ENCODE assay signal across 16 mouse cellular contexts in the genomic region with DNA sequence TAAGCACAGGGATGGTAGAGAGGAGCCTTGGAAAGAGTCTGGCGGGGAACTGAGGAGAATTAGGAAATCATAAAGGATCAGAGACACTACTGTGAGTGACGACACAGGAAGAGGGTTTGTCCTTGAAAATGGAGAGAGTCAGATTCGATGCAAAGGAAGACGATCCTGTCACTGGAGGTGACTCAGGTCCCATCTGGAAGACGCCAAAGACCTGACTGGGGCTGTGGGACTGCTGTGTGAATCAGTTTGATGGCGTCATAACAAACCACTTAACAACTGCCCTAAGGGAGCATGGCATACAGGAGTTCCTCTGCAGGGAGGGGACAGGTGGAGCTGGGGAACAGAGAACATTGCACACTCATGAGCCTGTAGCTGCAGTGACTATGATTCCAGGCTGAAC. TPM values are rescaled to one million over a fixed set of nuclear protein-coding genes. Genes with fewer than 3 reads are reported as not detected.
A peak's percentile ranks its signal among the peaks of the same experiment; 100 is the strongest.
DNase-seq lines count a peak whose midpoint lies in the region; ATAC-seq and TF ChIP-seq lines count a peak whose summit lies in the region.
"Had no signal": no experiment of that assay in that cellular context is flagged by ENCODE, and none has a peak within 500 bp of the region (broad histone marks: within the 10 kb centered on the region; RNA-seq: fewer than 3 reads in every experiment).

No protein-coding gene starts in this region.

- no peak for ATAC-seq in limb, embryonic 15.5 days (ENCODE audit: insufficient number of reproducible peaks, low FRiP score, low TSS enrichment, low read depth)
- peak; percentile 32 for ATAC-seq in megakaryocyte progenitor cell, adult 5-6 weeks (replicated peaks; ENCODE audit: poor library complexity)
- ATAC-seq in neural tube, embryonic 15.5 days (ENCODE audit: low FRiP score), result no peak
- ATAC-seq: intestine, embryonic 16.5 days had no signal

- intact Hi-C loops in heart, adult 2 months (cut with DNase I), result loop anchor here (5.0 kb wide), 3 partner anchors 245 to 610 kb away; no protein-coding TSS in a partner anchor

- no peak overlapping the region for H3K4me2 ChIP-seq in limb, embryonic 15.5 days
- no peak overlapping the region for H3K4me2 ChIP-seq in neural tube, embryonic 15.5 days
- H3K4me2 ChIP-seq: hindbrain, embryonic 15.5 days; limb, embryonic 12.5 days; liver, embryonic 15.5 days had no signal

- H3K4me1 ChIP-seq in limb, embryonic 15.5 days, result peaks cover 4% of the 10 kb centered on the region; the same call in 1 of the 2 replicates
- peaks cover 16% of the 10 kb centered on the region for H3K4me1 ChIP-seq in limb, embryonic 10.5 days
- peaks cover 6% of the 10 kb centered on the region for H3K4me1 ChIP-seq in ES-Bruce4 (ENCODE audit: control insufficient read depth, insufficient read depth, low read length)
- no peaks in the 10 kb centered on the region for H3K4me1 ChIP-seq in neural tube, embryonic 15.5 days
- H3K4me1 ChIP-seq in heart, adult 2 months (ENCODE audit: control insufficient read depth, insufficient read depth, low read length), result peaks cover 4% of the 10 kb centered on the region
- H3K4me1 ChIP-seq: liver, embryonic 15.5 days had no signal

- no peaks in the 10 kb centered on the region for H3K79me2 ChIP-seq in heart, adult 2 months (replicated peaks; ENCODE audit: control insufficient read depth, insufficient read depth, low read length)

- WGBS in limb, embryonic 15.5 days, result 43% methylated on average over 6 of the region's 6 CpGs
- WGBS in limb, embryonic 10.5 days, result 55% methylated on average over 6 of the region's 6 CpGs
- 70% methylated on average over 6 of the region's 6 CpGs for WGBS in neural tube, embryonic 15.5 days
- 63% methylated on average over 6 of the region's 6 CpGs for WGBS in heart, adult 2 months

- no peak overlapping the region for H3K4me3 ChIP-seq in limb, embryonic 15.5 days
- no peak overlapping the region for H3K4me3 ChIP-seq in limb, embryonic 10.5 days
- H3K4me3 ChIP-seq in ES-Bruce4 (ENCODE audit: low read depth, low read length), result 0 out of 2 replicates have a peak overlapping the region, but pooled peaks have one; percentile 11
- no peak overlapping the region for H3K4me3 ChIP-seq in neural tube, embryonic 15.5 days (replicated peaks)
- no peak overlapping the region for H3K4me3 ChIP-seq in heart, adult 2 months
- H3K4me3 ChIP-seq: hindbrain, embryonic 15.5 days; limb, embryonic 12.5 days; liver, embryonic 15.5 days had no signal

- no peaks in the 10 kb centered on the region for H3K27me3 ChIP-seq in limb, embryonic 15.5 days
- H3K27me3 ChIP-seq in limb, embryonic 10.5 days (ENCODE audit: low read depth, poor library complexity, severe bottlenecking), result no peaks in the 10 kb centered on the region
- H3K27me3 ChIP-seq in ES-Bruce4 (ENCODE audit: control insufficient read depth, insufficient read depth, low read length, poor library complexity, severe bottlenecking), result no peaks in the 10 kb centered on the region
- no peaks in the 10 kb centered on the region for H3K27me3 ChIP-seq in neural tube, embryonic 15.5 days (replicated peaks)
- H3K27me3 ChIP-seq in heart, adult 2 months (ENCODE audit: control insufficient read depth, insufficient read depth, low read length), result no peaks in the 10 kb centered on the region
- H3K27me3 ChIP-seq: hindbrain, embryonic 15.5 days; limb, embryonic 12.5 days; liver, embryonic 15.5 days had no signal

- TF ChIP-seq POLR2A in ES-Bruce4 (IDR thresholded peaks at IDR 0.05; ENCODE audit: insufficient read depth, low read length), result no peak
- no peak for TF ChIP-seq POLR2A in heart, adult 2 months (IDR thresholded peaks at IDR 0.05; ENCODE audit: insufficient read depth, low read depth, low read length)

- TF ChIP-seq CTCF in ES-Bruce4 (IDR thresholded peaks at IDR 0.05; ENCODE audit: low read depth, low read length), result no peak
- no peak for TF ChIP-seq CTCF in heart, adult 2 months (IDR thresholded peaks at IDR 0.05)

- DNase-seq in limb, embryonic 10.5 days (ENCODE audit: low spot score), result no peak
- DNase-seq in ZHBTc4 (ENCODE audit: low read depth, low spot score), result peak; percentile 30
- DNase-seq in heart, adult 2 months, result no peak
- DNase-seq: cerebellum, adult 8-10 months; heart, postnatal 36 days; midbrain, embryonic 14.5 days; right cerebral cortex, postnatal 14 days; thymus, postnatal 14 days had no signal

- H3K9me3 ChIP-seq in limb, embryonic 15.5 days, result no peaks in the 10 kb centered on the region
- H3K9me3 ChIP-seq in limb, embryonic 10.5 days (replicated peaks), result no peaks in the 10 kb centered on the region
- no peaks in the 10 kb centered on the region for H3K9me3 ChIP-seq in ES-Bruce4 (replicated peaks; ENCODE audit: control insufficient read depth, insufficient read depth, low read length, poor library complexity, severe bottlenecking)
- H3K9me3 ChIP-seq in neural tube, embryonic 15.5 days (replicated peaks), result no peaks in the 10 kb centered on the region
- H3K9me3 ChIP-seq: hindbrain, embryonic 15.5 days; liver, embryonic 15.5 days had no signal

- H3K36me3 ChIP-seq in limb, embryonic 15.5 days, result peaks cover 21% of the 10 kb centered on the region
- no peaks in the 10 kb centered on the region for H3K36me3 ChIP-seq in limb, embryonic 10.5 days
- no peaks in the 10 kb centered on the region for H3K36me3 ChIP-seq in ES-Bruce4 (ENCODE audit: control insufficient read depth, insufficient read depth, low read length, poor library complexity, severe bottlenecking)
- no peaks in the 10 kb centered on the region for H3K36me3 ChIP-seq in neural tube, embryonic 15.5 days
- H3K36me3 ChIP-seq in heart, adult 2 months (ENCODE audit: control insufficient read depth, insufficient read depth, low read length), result no peaks in the 10 kb centered on the region
- H3K36me3 ChIP-seq: hindbrain, embryonic 15.5 days; liver, embryonic 15.5 days had no signal

- TF ChIP-seq EP300 in ES-Bruce4 (IDR thresholded peaks at IDR 0.05; ENCODE audit: insufficient read depth, low read depth, low read length), result 0 out of 2 replicates have a peak, but pooled peaks have one; percentile 60
- TF ChIP-seq EP300 in heart, adult 2 months (IDR thresholded peaks at IDR 0.05; ENCODE audit: insufficient read depth, low read depth, low read length), result no peak

- no peak overlapping the region for H3K9ac ChIP-seq in limb, embryonic 15.5 days
- peak overlapping the region; percentile 31 for H3K9ac ChIP-seq in ES-Bruce4 (ENCODE audit: low read depth, poor library complexity, severe bottlenecking)
- H3K9ac ChIP-seq in neural tube, embryonic 15.5 days (replicated peaks), result no peak overlapping the region
- no peak overlapping the region for H3K9ac ChIP-seq in heart, adult 2 months (ENCODE audit: low read depth, low read length)
- H3K9ac ChIP-seq: hindbrain, embryonic 15.5 days; limb, embryonic 12.5 days; liver, embryonic 15.5 days had no signal

- peak overlapping the region; percentile 57 for H3K27ac ChIP-seq in limb, embryonic 15.5 days
- no peak overlapping the region; the same call in 1 of the 2 replicates for H3K27ac ChIP-seq in limb, embryonic 10.5 days
- H3K27ac ChIP-seq in ES-Bruce4 (ENCODE audit: insufficient read depth, low read length), result peak overlapping the region; percentile 95
- H3K27ac ChIP-seq in neural tube, embryonic 15.5 days (replicated peaks), result no peak overlapping the region
- H3K27ac ChIP-seq in heart, adult 2 months, result no peak overlapping the region
- H3K27ac ChIP-seq: hindbrain, embryonic 15.5 days; liver, embryonic 15.5 days had no signal

RNA-seq across cellular contexts. Expression of gene Mthfd1l, which starts 30.6 kb away (rescaled TPM):
- polyA plus RNA-seq in limb, embryonic 15.5 days (2015; fragmentation: Nextera tagmentation; extraction: Ambion mirVana), result 8.3 and 9.0 TPM in 2 replicates
- 19.5 and 25.6 TPM in 2 replicates for polyA plus RNA-seq in limb, embryonic 10.5 days (2016; fragmentation: Nextera tagmentation; extraction: Ambion mirVana)
- polyA plus RNA-seq in ES-Bruce4 (2011; ENCODE audit: insufficient read depth, insufficient read length, low read depth, missing spikeins), result 48.5 and 53.6 TPM in 2 replicates
- 38.1 and 39.4 TPM in 2 replicates for total RNA-seq in megakaryocyte progenitor cell, adult 5-6 weeks (2015)
- 99.8 and 149 TPM in 2 replicates for total RNA-seq in megakaryocyte progenitor cell, adult 5-6 weeks (2017)
- 6.7 and 9.9 TPM in 2 replicates for polyA plus RNA-seq in neural tube, embryonic 15.5 days (2015; fragmentation: Nextera tagmentation; extraction: Ambion mirVana)
- total RNA-seq in heart, adult 2 months (2021), result under 1 TPM; 0.77 to 0.99 TPM
- polyA plus RNA-seq in heart, adult 2 months (2012; rRNA removed), result 0.27 and 0.41 TPM in 2 replicates

Comparison
In these comparisons a context has a peak if more than half of its experiments do, and no peak if none do; other contexts are left out.
1. H3K27ac ChIP-seq: peak in limb, embryonic 15.5 days (single experiment) and ES-Bruce4 (single experiment); none in limb, embryonic 10.5 days (single experiment), neural tube, embryonic 15.5 days (single experiment) and heart, adult 2 months (single experiment).